Mouse (Mus musculus): ENCODE results near the gene Pou6f2. TPM values are rescaled to one million over a fixed set of nuclear protein-coding genes. Genes with fewer than 3 reads are reported as not detected.

Gene Pou6f2
- polyA plus RNA-seq, 1 experiment from 2014 or later, result not detected

GRCm38 (mm10) chr13:18081443-18082119, 315.9 kb downstream of the Pou6f2 start:
- no peak for ATAC-seq (ENCODE audit: low FRiP score, low TSS enrichment)
- Histone ChIP-seq H3K27me3 (ENCODE audit: insufficient read depth, low read length) (no peaks in the 10 kb centered on the region), H3K4me2 (replicated peaks; ENCODE audit: low read depth, low read length) (no peak overlapping the region), H3K9ac (replicated peaks; ENCODE audit: low read length) (no peak overlapping the region), H3K36me3 (ENCODE audit: insufficient read depth, low read length) (no peaks in the 10 kb centered on the region), H3K4me1 (ENCODE audit: insufficient read depth, low read length) (no peaks in the 10 kb centered on the region), H3K27ac (ENCODE audit: low read length) (no peak overlapping the region), H3K4me3 (ENCODE audit: low read length) (no peak overlapping the region), H3K9me3 (ENCODE audit: low read length) (no peaks in the 10 kb centered on the region)
- WGBS, result 55% methylated on average over 10 of the region's 10 CpGs

Data from kidney, embryonic 16.5 days (tissue).